Mouse (Mus musculus): ENCODE measurements at regions not wholly inside any gene's neighbourhood (a gene's known extent, or its start where the extent isn't known, plus 50 kb on each side); places are given as distances from the start of the nearest gene placed in this dataset.

DNA sequence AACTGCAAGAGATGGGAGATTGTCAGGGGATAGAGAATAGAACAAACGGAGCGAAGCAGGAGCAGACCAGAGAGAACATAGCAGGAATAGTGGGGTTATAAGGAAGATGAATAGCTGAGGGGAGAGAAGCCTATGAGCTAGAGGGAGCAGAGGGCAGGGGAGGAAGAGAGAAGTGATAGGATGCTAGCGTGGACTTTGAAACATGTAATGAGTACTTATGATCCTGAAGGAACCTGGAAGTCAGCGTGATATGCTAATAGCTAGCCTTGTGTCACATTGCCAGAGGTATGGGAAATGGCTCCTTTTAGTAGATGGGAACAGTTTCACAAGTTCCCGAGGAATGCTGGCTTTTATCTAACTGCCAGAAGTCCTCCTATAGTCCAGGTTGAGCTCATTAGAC lies 51.8 kb downstream of the Calml3 start:
- no peak for DNase-seq (ENCODE audit: low spot score)

DNA sequence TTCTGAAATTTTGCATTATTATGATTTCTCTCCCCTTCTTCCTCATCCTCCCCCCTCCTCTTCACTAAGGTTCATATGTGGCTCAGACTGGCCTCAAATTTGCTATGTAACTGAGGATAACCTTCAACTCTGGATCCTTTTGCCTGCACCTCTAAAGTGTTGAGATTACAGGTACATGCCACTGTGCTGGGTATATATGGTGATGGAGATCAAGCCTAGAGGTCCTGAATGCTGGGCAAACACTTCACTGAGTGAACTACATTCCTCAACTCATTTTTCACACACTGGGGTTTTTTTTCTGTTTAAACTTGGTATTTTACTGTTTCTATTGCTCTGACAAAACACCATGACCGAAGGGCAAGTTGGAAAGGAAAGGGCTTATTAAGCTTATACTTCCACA lies 52.9 kb downstream of the Calml3 start:
- no peak for DNase-seq (ENCODE audit: low spot score)

DNA sequence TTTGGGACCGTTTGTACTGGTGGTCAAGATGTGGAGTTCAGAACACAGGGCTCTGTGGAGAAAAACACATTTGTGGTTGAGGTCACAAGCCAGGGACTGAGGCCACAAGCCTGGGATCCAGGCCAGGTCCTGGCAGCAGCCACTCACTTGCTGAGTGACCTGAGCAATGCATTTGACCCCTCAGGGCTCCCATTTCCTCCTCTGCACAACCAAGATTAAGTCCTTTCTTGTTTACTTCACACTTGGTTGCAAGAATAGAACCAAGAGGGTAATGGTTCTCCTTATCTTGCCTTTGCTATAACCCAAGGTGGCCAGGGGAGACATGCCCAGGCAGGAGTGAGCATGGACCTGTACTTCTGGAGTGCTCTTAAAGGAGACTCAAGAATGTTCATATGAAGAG lies 53.4 kb downstream of the Calml3 start:
- peak; percentile 49 for DNase-seq (ENCODE audit: low spot score)

DNA sequence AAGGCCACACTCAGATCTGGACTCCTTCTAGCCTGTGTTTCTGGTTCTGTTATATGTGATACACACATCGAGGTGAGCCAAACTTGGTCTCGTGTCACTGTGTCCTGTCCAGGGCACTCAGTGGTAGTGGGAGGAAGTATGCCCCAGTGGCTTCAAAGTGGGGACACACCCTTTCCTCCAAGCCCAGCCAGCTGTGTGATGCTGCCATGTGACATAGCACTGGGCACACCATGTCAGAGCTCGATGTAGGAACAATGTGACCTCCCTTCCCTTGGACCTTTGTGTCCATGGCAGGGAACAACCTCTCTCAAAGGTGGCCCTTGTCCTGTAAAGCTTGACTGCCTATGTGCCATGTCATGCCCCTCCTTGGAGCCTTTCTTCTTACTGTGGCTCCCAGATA lies 54.5 kb downstream of the Calml3 start:
- DNase-seq (ENCODE audit: low spot score), result no peak

DNA sequence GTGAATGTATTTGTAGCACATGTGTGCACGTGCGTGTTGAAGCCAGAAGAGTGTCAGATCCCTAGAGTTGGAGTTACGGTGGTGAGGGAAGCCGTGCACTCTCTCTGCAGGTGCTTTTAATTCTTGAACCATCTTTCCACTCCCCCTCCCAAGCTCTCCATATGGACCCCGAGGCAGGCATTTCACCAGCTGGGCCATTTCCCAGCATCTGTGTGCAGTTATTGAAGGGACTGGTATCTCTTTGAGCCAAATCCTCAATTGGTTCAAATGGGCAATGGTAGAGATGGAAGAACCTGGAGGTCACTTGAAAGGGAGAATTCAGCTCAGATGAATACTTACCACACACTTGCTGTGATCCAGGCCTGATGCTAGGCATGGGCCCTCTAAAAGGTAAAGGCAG lies 55.3 kb downstream of the Calml3 start:
- DNase-seq (ENCODE audit: low spot score), result no peak

DNA sequence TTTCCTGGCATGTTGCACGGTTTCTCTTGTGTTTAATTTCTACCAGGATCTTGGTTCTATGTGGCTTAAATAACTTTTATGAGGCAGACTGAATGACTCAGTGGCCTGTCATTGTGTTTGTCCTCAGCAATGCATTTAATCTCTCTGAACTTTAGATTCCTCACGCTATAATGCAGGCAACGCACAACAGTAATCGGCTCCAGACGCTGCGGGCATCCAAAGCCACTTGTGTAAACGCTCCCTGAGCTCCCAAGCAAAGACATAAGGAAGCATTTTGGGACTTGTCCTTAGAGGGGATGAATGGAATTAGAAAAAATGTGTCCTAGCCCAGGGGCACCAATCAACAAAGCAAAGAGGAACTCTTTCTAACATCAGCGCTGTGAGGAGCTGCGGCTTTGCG lies 57.6 kb downstream of the Calml3 start:
- DNase-seq (ENCODE audit: low spot score), result no peak

DNA sequence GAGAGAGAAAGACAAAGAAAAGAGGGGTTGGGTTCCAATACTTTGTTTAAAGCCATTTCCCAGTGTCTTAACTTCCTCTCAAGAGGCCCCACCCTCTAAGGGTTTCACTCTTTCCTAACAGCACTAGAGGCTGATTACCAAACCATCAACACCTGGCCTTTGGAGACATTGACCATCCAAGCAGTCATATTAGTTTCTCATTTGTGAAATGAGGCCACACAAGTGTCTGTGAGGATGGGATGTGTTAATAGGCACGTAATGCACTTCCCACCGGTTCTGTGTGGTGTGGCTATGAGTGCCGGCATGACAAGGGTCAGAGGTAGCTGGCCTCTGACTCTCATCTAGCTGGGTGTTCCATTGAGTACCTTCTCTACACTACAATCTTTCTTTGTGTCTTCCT lies 59.2 kb downstream of the Calml3 start:
- DNase-seq (ENCODE audit: low spot score), result no peak

DNA sequence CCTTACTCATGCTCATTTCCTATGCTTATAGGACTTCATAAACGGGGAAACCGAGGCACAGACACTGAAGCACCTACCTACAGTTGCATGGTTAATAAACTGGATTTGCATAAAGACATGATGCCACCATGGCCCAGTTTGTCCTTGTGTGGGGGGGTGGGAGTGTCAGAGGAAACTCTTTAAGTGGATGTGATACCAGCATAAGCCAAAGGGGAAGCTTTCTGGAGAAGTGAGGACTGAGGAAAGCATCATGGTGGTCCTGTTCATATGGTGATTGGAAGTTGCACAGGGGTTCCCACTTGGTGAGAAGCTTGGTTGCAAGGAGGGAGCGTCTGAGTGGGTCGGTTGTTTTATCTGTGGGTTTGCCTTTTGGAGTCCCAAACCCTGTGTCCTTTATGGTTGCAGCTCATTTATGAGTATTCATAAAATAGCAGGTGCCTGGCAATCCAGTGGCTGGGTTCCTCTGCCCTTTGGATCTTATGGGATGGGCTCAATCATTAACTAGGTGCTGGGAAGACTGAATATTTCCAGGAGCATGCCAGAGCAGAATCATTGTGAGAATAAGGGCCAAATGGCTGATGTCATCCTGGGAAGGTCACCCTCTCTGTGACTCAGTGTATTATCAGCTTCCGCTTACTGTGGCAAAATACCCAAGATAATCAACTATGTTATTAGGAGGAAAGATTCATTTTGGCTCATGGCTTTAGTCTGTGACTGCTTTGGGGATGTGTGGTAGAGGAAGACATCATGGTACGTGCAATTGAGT lies 60.2 kb downstream of the Calml3 start:
- no peak for DNase-seq (ENCODE audit: low spot score)

DNA sequence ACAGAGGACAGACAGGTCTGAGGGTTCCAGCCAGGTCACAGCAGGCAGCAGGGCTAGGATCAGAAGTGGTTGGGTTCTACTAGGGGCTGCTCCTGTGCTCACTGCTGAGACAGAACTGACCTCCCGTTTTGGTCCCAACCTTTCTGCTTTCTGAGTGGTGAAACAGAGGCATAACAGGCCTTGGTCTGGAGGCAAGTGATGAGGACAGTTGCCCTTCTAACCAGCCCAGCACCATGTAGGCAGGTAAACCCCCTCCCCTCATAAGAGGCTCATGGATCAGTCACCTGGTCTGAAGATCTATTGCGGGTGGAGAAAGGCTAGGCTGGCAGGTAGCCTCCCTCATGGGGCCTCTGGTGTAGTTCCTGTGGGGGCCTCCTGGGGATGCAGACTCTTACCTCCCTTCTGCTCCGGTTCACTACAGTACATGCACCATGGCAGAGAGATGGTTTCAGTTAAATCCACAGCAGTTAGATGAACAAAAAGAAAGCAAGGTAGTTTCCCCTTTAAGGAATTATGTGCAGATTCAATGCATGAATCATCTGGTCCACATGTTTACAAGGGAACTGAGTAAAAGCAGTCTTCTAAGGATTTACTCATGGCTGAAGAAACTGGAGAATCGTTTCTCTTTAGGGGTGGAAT lies 61.2 kb downstream of the Calml3 start:
- DNase-seq (ENCODE audit: low spot score), result no peak

DNA sequence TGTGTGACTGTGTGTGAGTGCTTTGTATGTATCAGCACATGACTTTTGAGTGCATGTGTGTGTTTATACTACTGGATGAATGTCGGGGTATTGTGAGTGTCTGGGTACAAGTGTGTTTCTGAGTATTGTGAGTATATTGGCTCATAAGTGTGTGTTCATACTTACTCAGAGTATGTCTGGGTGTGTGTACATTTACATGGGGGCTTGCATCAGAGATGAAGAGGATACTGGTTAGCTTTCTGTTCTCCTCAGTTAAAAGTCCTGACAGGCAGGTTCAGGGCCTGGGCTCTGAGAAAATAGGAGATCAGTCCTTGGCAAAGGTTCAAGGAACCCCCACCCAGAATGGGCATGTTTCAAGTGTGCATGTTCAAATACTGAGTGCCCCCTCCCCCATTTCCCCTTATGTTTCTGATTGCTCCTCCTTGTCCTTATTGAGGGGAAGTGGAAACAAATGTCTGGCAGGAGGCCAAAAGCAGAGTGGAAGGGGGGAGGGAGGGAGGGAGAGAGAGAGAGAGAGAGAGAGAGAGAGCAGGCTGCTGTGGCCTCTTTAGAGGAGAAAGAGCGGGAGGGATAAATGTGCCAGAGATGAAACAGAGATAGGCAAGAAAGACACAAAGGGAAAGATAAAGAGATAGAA lies 61.9 kb downstream of the Calml3 start:
- no peak for DNase-seq (ENCODE audit: low spot score)

DNA sequence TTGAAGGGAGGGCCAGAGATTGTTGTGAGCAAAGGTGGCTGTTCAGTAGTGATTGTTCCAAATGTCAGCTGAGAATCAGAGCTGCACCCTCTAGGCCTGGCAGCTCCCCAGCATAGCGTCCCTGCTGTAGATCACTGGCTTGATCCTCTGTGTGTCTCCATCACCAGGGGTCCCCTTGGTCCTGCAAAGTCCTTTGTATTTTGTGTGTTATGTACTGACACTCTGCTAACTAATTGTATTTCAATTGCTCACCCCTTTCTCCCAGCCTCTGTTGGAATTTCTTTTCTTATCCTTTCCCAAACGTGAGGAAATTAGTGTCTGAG lies 73.5 kb downstream of the Calml3 start:
- DNase-seq (ENCODE audit: low spot score), result no peak

DNA sequence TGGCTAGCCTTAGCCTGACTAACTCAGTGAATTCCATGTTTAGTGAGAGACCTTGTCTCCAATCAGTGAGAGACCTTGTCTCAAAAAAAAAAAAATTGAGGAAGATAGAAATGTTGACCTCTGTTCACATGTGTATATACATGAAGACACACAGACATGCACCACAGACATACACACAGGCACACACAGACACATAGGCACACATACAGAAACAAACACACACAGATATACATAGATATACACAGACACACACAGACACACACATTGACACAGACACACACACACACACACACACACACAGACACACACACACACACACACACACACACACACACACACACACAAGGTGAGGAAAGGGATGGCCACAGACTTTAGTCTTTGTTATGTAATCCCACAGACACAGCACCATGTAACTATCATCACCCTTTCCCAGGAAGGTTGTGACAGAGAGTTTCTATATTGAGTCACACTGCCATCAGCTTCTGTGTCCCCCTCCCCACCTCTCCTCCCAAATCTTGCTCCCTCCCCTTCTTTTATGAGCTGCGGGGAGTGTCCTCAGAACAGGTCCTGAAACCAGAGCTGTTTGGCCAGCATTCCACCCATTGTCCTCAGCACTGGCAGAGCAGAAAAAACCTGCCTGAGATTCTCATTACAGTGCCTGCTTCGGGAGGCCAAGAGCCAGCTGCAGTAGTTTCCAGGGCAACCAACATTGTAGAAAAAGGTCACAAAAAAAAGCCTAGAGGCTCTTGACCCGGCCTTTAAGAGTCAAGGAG lies 74.0 kb downstream of the Calml3 start:
- DNase-seq (ENCODE audit: low spot score), result no peak

DNA sequence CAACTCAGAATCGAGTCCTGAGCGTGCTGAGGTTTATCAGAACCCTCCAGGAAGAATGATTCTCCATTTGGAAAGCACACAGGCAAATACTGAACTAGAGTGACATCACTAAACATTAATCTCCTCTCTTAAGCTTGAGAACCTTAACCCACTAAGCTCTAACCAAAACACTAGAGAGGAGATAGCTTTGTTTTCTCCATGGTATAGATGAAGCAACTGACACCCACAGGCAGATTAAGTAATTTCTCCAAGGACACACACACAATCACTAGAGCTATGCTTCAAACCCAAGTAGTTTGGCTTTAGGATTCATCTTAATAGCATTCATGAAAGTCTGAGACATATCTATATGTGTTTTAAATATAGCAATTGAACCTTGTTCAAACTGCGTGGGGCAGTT lies 75.2 kb downstream of the Calml3 start:
- no peak for DNase-seq (ENCODE audit: low spot score)

DNA sequence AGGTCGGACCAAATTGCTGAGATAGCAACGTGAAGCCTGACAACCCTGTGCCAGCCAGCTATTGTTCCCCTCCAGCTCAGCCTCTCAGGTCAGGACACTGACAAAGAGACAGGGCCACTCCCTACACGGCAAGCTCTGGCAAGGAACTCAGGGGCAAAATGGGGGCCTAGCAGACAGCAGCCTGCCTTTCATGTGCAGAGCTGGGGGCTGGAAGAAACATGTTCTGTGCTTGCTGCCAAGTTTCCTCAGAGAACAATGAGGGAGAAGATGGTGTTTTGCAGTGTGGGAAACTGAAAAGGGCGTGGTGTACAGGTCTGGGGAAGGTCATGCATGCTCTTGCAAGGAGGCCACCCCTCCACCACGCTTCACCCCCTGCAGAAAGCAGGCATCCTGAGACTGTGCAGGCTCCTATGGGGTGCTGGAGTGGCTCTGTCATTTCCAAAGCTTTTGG lies 77.8 kb downstream of the Calml3 start:
- no peak for DNase-seq (ENCODE audit: low spot score)

DNA sequence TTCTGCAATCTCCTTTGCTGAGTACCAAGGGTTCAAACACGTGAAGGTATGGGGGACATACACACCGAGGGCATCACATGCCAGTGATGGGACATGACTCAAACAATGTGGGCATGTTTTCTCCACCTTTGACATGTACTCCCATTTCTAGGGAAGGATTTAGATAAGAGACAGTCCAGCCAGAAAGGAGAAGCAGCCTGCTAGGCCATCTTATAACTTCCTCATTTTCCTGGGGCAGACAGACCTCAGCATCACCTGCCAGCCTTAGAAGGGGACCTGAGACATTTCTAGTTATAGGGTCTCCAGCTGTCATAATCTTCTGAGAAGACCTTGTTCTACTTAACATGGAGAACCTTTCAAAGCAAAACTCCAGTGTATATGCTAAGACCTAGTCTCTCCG lies 78.3 kb downstream of the Calml3 start:
- no peak for DNase-seq (ENCODE audit: low spot score)

DNA sequence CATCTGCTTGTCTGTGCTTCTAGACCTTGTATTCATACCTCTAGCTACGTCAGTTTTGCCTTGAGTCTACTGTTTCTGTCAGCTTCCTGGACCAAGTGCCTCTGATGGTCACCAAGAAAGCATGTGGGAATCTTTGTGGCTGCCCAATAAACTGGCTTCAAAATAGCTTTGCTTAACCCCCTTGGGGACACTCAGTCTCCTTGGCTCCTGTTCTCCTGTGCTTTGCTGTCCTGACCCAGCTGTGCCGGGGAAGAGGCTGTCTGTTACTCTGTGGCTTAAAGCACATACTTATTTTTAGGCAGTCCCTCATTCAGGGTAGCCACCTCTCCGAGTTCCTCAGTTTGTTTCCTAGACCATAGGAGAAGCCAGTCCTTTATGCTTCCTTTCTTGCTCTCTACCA lies 79.8 kb downstream of the Calml3 start:
- DNase-seq (ENCODE audit: low spot score), result peak; percentile 48

DNA sequence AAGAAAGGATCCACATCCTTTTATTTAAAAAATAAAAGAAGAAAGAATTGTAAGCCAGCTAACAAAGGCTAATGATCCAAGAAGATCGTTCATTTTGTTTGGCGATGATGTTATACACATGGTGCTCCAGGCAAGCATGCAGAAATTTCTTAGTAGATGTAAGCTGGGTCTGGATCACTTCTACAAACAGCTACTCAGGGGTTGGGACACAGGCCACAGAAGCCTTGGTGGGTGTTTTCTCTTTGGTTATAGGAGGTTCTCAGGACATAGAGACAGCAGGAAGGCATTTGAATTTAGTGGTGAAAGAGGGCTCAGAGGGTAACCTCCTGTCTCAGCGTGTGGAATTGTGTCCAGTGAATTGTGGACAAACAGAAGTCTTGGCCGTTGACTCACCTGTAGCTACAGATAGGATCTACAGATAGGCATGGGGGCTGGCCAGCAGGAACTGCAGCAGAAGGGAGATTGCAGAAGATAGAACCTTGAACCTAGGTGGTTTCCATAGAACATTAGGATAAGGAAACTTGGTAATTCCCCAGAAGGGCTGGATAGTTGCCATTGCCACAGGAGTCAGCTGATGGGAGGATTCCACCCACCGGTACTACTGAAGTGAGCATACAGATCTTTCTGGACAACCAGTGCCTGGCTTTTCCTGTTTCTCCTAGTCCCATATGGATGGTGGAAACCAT lies 80.5 kb downstream of the Calml3 start:
- DNase-seq (ENCODE audit: low spot score), result no peak

DNA sequence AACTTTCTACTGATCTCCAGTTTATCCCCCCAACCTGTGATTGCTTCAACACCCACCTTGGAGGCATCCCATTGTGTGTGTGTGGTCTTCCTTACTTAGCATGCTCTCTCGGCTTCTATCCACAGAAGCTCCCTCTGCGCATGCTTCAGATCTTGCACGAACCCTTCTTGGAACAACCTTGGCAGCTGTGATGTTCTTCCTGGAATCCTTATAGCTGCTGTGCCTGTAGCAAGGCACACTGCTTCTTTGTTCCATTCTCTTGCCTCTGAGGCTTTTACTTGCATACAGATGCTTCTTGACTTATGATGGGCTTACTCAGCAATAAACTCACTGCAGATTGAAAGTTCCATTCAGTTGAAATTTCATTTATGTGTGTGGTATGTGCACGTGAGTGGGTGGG lies 81.2 kb downstream of the Asb13 start:
- DNase-seq (ENCODE audit: low spot score), result no peak

DNA sequence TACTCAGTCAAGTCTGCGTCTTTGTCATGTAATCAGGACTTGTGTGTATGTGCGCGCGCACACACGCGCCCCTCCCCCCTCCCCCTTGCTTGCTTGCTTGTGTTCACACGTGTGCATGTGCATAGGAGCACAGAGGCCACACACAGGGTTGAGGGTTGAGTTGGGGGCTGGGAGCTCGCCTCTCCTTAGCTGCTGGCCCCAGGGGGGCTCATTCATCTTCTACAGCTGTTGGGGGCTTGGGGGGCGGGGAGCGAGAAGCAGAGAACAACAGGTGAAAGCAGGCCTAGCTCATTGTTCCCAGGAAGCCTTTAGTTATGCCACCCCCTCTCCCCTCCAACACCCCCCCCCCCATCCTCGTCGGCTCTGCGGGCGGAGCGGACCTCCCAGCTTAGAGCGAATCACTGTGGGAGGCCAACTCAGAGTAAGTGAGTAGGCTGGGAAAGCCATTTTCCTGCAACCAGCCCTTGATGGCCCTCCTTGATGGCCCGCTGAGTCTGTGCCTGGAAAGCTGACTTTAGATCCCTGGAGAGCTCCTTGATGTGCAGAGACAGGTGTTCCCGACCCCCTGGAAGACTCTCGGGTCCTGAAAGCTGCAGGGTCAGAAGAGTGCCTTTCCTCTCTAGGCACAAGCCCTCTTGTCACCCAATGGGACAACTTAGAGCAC lies 78.8 kb downstream of the Asb13 start:
- no peak for DNase-seq (ENCODE audit: low spot score)

DNA sequence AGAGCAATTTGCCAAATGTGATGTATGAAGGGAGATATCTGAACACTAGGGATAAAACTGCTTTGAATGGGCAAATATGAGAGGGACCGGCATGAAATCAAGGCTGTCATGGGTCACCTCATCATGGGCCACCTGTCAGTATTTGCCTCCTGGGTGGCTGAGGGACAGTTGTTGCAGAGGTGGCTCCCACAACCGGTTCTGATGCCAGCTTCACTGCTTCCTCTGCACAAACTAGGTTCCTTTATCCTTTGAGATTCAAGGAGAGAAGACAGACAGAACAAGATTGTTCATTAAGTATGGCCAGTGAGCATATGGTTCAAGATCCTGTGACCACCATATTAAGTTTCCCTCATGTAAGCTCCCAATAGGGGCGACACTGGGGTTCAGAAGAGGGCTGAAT lies 78.3 kb downstream of the Asb13 start:
- DNase-seq (ENCODE audit: low spot score), result no peak

DNA sequence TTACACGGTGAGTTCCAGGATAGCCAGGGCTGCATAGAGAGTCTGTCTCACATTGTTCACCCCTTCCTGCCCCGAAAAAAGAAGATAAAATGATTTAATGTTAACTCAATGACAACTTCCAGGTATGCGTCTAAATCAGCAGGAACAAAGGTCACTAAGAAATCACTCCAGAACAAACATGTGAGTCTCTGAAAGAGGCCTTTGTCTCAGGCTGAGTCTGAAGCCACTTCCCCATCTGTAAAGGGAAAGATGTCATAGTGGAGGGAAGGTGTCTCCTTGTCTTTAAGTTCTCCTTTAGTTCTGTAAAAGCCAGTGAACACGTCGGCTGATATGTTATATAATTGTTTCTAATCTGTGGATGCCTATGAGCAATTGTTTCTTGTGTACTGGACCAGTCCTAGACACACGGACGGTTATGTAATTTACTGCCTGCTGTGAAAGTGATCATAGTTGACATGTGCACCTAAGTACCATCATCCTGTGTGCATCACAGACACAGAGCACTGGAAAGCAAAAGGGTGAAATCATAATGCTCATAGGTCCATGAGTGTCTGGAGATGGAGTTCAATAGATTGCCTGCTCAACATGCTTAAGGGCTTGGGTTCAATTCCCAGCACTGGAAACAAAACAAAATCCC lies 76.3 kb downstream of the Asb13 start:
- no peak for DNase-seq (ENCODE audit: low spot score)
